Mouse (Mus musculus) effector memory CD4-positive, alpha-beta T cell, adult 7 months (primary cell): ENCODE results near the gene Olfr965. TPM values are rescaled to one million over a fixed set of nuclear protein-coding genes. Genes with fewer than 3 reads are reported as not detected.

Source experiments
- polyA plus RNA-seq: library from polyadenylated mRNA; unstranded; fragments of 100-300 nt; shearing (Covaris generic); gene quantifications from one replicate; pipeline ENCODE4 v1.2.1, GENCODE M21; 2017

Gene Olfr965
- not detected for polyA plus RNA-seq

GRCm38 (mm10) chr9:39711053-39711452, at the start of gene Olfr965:
TSS of gene Olfr965 (plus strand) at chr9:39711353.

GRCm38 (mm10) chr9:39666905-39667304, 44.2 kb upstream of the Olfr965 start, which contains the start of gene Olfr963:
TSS of gene Olfr963 (plus strand) at chr9:39667205.

DNA sequence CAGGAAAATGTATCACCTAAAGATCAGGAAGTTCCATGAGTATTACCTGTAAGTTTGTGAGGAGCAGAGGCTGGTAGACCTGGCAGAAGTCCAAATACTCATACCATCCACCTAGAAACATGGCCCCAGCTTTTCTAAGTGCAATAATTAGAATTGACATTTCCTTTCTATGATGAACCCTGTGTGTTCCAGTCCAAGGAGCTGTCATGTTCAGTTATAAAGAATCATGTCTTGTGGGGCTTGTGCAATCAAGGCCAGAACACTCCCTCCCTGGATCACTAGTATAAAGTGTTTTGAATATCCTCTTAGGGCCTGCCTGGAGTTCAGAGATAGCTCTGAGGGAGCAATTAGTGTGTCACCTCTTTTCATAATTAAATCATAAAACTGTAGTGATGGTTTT, 4.1 kb upstream of the Olfr965 start, which contains the start of gene Olfr149:
TSS of gene Olfr149 (minus strand) at position 101 of the 400 bp plus-strand sequence.

GRCm38 (mm10) chr9:39730678-39731077, 19.5 kb downstream of the Olfr965 start, which contains the start of gene Olfr150:
TSS of gene Olfr150 (plus strand) at chr9:39730978.

DNA sequence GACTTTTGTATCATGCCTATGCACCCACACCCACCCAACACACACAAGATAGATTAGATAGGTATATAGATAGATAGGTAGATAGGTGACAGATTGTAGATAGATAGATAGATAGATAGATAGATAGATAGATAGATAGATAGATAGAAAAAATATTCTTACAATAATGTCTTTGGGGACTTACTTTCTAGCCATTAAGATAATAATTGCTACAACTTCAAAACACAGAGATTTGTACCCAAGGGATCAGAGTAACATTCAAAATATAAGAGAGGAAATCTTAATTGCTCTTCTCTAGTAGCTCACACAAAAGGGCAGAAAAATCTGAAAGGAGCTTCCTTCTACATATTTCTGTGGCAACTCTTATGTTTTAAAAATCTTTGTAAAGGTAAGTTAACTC, 34.8 kb downstream of the Olfr965 start, which contains the start of gene Olfr967:
TSS of gene Olfr967 (plus strand) at position 301 of the 400 bp plus-strand sequence.

Other genes starting within 250 kb of the Olfr965 start
- not detected for gene Olfr955, start 239.4 kb upstream of the Olfr965 start, polyA plus RNA-seq
- gene Olfr44, start 217.4 kb upstream of the Olfr965 start, polyA plus RNA-seq = not detected
- not detected for gene Olfr957, start 195.5 kb upstream of the Olfr965 start, polyA plus RNA-seq
- 0.27 TPM for gene Olfr958, start 157.3 kb upstream of the Olfr965 start, polyA plus RNA-seq
- not detected for gene Olfr959, start 135.8 kb upstream of the Olfr965 start, polyA plus RNA-seq
- 0.41 TPM for gene AW551984, start 107.0 kb upstream of the Olfr965 start, polyA plus RNA-seq
- gene Olfr148, start 100.7 kb upstream of the Olfr965 start, polyA plus RNA-seq = 0.22 TPM
- not detected for gene Olfr960, start 90.0 kb upstream of the Olfr965 start, polyA plus RNA-seq
- gene Olfr961, start 66.3 kb upstream of the Olfr965 start, polyA plus RNA-seq = 0.51 TPM
- not detected for gene Olfr963, start 44.1 kb upstream of the Olfr965 start, polyA plus RNA-seq
- not detected for gene Olfr149, start 4.2 kb upstream of the Olfr965 start, polyA plus RNA-seq
- 0.52 TPM for gene Olfr150, start 19.6 kb downstream of the Olfr965 start, polyA plus RNA-seq
- gene Olfr967, start 34.9 kb downstream of the Olfr965 start, polyA plus RNA-seq = not detected
- not detected for gene Olfr968, start 71.9 kb downstream of the Olfr965 start, polyA plus RNA-seq
- gene Olfr969, start 79.6 kb downstream of the Olfr965 start, polyA plus RNA-seq = 0.55 TPM
- not detected for gene Olfr970, start 97.5 kb downstream of the Olfr965 start, polyA plus RNA-seq
- gene Olfr971, start 125.5 kb downstream of the Olfr965 start, polyA plus RNA-seq = not detected
- gene Olfr972, start 155.1 kb downstream of the Olfr965 start, polyA plus RNA-seq = not detected
- gene Olfr229, start 196.0 kb downstream of the Olfr965 start, polyA plus RNA-seq = not detected
- gene Olfr974, start 226.1 kb downstream of the Olfr965 start, polyA plus RNA-seq = 0.24 TPM
- gene Olfr975, start 240.7 kb downstream of the Olfr965 start, polyA plus RNA-seq = not detected
- not detected for gene Olfr976, start 249.8 kb downstream of the Olfr965 start, polyA plus RNA-seq